Mouse (Mus musculus) ES-CJ7 (cell line): Measurements from ENCODE around the gene Gsdma2.
A peak's percentile ranks its signal among the peaks of the same experiment; 100 is the strongest.
"Not testable (repeated sequence)": the region's sequence is repeated elsewhere in the genome, so short reads cannot be mapped to it uniquely, and the experiment has no call there.

ENCODE experiments used
- DNase-seq: peaks from one replicate; pipeline ENCODE4 v3.0.0; 2011; ENCODE audit warnings: low read depth, low spot score

Gene Gsdma2

DNA sequence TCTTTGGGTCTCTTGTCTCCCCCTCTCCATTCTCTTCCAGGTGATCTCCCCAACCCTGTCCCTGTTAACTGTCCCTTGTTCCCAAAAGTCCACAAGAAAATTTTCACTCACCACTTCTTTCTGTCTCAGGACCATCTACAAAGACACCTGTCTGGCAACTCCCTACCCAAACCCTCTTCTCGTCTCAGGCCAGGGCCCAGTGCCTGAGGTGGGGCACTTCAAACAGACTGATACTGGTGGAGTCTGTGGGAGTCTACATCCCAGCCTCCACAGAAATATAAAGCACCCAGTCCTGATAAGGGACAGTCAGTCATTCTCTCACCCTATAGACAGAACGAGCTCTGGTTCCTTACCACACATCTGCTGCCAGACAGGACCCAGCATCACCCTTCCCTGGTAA, at the start of gene Gsdma2:
Gene Gsdma2, plus strand, starts transcription at position 301 of the 400 bp plus-strand sequence.
- no peak for DNase-seq

DNA sequence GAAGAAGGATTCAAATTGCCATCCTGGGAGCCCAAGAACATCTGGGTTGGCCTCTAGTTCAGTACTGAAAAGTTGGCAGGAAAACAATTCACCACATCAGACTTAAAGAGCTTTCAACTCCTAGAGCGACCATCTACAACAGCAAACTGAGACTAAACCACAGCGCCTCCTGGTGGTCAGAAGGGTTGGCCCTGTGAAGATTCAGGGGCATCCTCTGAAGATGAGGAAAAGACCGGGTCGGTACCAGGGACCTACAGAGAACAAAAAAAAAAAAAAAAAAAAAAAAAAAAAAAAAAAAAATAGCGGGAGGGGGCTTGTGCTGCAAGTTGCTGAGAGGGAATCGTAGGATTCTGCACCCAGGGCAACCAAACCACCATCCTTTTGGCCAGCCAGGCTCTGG, 49.2 kb upstream of the Gsdma2 start:
- DNase-seq: peak; percentile 92

DNA sequence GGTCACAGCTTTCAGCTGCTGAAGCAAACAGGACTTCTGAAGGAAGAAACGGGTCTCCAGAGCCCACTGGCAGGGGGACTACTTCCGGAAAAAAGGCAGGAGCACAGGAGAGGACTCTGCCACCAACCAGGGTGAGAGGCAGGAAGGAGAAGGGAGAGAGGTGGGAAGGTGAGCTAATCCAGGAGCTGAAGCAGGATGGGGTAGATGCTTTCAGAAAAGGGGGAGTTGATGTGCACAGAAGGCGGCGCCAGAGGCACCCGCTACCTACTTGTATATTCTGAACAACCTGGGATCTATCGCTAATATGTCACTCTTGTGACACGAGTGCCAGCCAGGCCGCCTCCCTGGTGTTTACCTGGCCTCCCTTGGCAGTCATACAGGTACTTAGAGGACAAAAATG, 48.6 kb upstream of the Gsdma2 start, which contains the start of gene Lrrc3c:
Gene Lrrc3c, plus strand, starts transcription at position 301 of the 400 bp plus-strand sequence.
- DNase-seq: no peak

DNA sequence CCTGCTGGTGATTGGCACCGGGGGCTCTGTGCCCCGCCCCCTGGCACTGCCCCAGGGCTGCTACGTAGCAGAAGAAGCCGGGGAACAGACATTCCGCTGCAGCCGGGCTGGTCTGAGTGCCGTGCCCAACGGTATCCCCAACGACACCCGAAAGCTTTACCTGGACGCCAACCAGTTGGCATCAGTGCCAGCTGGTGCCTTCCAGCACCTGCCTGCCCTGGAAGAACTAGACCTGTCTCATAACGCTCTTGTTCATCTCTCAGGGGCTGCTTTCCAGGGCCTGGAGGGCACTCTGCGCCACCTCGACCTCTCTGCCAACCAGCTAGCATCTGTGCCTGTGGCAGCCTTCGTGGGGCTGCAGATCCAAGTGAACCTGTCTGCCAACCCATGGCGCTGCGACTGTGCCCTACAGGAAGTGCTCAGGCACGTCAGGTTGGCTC, 47.7 kb upstream of the Gsdma2 start:
- no peak for DNase-seq

DNA sequence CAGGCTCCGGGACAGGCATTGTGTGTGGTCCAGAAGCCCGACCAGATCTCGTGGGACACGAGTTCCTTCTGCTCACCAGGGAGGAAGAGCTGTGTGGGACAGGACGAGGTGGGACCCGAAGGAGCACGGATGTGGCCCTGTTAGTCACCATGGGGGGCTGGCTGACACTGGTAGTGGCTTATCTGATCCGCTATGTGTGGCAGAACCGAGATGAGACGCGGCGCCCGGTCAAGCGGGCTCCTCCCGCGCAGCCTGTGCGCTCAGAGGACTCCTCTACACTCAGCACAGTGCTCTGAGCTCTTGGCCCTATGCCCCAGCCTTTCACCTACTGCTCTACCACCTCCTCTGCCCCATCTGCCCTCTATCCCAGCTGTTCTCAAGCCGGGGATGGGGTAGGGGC, 47.3 kb upstream of the Gsdma2 start:
- peak; percentile 34 for DNase-seq

DNA sequence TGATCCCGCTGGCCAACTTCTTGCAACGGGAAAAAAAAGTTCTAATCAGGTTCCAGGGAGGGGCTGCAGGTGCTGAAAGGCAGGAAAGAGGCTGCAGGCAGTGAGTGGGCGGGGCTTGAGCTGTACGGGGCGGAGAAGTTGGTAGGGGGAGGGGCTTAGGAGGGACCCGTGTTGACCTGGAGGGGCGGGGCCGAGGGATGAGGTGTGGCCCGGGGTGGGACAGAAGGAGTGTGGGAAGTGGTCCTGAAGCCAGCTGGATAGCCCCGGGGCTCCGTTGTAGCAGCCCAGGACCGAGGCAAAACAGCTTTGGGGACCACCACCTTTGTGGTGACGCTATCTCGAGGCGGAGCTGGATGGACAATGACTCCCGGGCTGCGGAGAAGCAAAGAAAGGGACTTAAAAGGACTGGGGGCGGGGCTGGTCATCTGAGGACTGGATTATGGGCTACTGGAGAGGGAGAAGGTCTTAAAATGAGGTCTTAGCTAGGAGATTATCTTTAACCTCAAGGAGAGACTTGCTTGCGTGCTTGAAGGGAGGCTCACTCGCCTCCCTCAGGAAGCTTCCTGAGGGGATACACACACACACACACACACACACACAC, 44.4 kb upstream of the Gsdma2 start:
- DNase-seq: peak; percentile 90

DNA sequence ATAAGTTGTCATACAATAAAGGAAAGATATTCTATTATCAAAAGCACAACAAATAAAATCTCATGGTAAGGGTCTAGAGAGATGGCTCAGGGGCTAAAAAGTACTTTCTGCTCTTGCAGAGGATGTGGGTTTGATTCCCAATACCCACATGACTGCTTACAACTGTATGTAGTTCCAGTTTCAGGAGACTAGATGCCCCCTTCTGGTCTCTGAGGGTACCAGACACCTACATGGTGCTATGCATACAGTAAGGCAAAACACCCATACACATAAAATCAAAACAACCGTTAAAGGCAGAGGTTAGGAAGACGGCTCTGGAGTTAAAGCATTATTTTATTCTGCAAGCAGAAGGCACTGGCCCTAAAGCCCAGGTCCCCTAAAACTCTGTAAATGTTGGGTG, 42.6 kb upstream of the Gsdma2 start:
- peak; percentile 38 for DNase-seq

DNA sequence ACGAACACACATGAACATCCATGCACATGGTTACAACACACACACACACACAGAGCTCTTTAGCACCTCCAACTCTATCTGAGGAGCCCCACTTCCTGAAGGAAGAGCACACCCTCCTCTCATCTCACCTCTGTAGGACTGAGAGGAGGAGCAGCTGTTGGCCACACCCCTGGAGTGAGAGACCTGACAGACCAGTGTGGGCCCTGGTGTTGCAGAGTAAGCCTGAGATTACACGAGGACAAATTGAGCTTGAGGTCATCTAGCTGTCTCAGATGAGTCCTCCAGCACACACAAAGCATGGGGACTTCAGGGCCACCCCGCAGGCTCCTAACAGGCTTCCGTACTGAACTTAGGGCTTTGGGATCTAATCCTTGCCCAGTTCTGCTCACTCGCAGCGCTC, 41.6 kb upstream of the Gsdma2 start:
- not testable (repeated sequence) for DNase-seq

DNA sequence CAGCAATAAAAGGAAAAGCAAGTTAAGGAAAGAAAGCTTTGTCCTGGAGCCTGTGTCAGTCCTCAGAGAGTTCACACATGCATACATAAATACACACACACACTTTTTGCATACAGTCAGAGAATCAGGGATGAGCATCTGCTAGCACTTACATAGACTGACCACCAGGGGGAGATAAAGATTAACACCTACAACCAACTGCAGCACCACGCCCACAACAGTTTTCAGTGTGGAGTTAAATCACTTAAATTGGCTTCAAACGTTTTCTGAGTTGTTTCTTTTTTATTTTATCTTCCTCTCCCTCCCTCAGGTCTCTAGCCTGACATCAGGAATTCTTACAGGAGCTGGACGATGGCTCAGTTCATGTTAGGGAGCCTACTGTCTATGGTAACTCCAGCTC, 39.8 kb upstream of the Gsdma2 start:
- DNase-seq: peak; percentile 77

DNA sequence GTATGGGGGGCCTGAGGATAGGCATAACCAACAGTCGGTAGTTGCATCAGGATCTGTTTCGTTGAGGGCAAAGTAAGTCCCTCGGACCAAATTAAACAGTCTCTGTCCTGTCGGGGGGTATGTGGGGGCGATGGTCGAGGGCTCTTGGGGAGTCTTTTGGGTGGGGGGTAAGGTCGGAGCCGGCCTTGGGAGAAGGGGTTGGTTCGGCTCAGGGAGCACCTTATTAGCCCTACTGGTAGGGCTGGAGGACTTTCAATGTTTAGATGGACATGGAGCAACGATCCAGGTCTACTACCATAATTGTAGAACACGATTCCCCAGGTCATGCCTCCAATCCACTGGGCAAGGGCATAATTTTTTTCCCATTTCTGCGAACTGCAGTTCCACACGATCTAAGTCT, 25.8 kb upstream of the Gsdma2 start:
- no peak for DNase-seq

DNA sequence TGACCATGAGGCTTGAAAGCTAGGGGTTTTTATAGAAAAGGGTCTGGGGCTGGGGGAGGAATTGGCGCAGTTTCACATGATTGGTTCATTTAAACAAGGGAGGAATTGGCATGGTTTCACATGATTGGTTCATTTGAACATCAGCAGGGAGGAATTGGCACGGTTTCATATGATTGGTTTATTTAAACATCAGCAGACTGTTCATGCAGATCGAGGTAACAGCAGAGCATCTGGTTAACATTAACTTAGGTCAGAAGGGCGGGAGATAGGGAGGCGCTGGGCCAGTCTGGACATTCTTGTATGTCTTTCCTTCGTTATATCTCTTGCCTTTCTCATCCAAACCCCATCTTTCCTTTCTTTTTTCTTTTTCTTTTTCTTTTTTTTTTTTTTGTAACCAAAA, 22.6 kb upstream of the Gsdma2 start:
- not testable (repeated sequence) for DNase-seq

DNA sequence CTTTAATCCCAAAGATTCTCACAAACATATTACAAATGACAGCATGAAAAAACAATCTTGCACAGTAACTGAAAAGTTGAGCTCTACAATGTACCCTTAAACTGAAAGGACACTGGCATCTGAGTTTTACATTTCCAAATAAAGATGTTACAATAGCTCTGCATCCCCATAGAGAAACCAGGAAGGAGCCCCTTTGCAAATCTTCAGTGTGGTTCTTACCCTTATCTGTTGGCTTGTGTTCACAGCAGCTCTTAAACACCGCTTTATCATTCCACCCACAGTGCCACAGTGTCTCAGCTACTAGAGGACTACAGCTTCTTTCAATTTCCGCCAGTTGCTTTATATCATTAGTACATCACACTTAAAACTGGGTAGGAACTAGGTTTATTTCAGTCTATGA, 22.2 kb upstream of the Gsdma2 start:
- DNase-seq: not testable (repeated sequence)

DNA sequence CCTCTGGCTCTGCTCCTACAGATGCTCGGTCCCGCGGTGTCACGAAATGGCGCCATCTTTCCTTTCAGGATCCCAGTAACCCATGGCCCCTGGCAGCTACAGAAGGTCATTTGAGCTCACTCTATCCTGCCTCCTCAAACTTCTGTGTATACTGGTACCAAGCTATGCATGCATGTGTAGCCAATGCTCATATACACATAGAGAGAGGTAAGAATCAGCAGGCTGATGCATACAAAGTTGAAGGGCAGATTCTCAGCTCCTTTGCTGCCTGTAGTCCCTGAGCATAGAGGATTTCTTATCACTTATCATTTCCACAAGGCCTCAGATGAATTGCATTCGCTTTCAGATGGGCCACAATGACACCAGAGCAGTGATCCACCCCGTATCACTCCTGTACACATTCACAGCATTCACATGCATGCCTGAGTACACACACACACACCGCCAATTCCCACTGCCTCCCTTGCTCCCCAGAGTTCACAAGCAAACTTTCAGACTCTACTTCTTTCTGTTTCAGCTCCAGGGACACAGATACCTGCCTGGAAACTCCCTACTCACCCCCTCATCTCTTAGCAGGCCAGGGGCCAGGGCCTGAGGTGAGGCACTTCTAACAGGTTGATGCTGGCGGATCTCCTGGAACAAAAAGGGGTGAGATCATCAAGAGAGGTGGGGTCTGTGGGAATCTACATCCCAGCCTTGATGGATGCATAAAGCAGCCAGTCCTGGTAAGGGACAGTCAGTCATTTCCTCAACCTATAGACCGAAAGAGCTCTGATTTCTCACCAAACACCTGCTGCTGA, 20.7 kb upstream of the Gsdma2 start, which contains the start of the genes Gm12355 and Gsdma3:
Gene Gm12355, minus strand, starts transcription at position 51 of the 800 bp plus-strand sequence.
Gene Gsdma3, plus strand, starts transcription at position 750 of the 800 bp plus-strand sequence.
- no peak for DNase-seq

DNA sequence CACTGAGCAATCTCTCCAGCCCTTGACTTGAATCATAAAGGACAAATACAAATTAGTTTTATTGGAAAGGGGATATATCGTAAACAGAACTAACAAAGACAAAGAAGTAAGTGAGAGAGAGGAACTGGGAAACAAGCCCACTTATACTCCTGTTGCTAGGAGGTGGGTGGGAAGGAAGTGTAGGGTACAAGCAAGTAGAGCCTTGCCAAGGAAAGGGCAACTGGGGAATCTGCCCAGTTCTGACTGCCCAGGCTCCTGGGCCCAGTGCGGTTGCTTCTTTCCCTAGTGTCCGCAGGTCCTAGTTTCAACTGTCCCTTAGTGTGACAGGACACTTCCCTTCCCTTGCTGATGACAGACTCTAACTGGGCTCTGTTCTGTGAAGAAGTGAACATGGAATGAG, 17.9 kb upstream of the Gsdma2 start:
- no peak for DNase-seq

DNA sequence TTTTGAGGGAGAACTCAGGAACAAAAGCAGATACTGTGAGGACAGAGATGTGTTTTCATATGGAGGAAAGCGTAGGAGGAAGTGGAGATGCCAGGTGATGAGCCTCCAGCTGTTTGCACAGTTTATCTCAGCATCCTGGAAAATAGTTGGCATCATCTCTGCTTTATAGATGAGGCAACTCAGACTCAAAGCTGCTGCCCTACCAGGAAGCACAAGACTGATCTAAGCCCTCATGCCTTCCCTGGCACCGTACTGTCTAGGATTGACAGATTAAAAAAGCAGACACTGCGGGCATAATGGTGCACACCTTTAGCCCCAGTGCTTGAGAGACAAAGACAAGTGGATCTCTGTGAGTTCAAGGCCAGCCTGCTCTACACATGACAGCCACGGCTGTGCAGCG, 15.9 kb upstream of the Gsdma2 start:
- DNase-seq: no peak

DNA sequence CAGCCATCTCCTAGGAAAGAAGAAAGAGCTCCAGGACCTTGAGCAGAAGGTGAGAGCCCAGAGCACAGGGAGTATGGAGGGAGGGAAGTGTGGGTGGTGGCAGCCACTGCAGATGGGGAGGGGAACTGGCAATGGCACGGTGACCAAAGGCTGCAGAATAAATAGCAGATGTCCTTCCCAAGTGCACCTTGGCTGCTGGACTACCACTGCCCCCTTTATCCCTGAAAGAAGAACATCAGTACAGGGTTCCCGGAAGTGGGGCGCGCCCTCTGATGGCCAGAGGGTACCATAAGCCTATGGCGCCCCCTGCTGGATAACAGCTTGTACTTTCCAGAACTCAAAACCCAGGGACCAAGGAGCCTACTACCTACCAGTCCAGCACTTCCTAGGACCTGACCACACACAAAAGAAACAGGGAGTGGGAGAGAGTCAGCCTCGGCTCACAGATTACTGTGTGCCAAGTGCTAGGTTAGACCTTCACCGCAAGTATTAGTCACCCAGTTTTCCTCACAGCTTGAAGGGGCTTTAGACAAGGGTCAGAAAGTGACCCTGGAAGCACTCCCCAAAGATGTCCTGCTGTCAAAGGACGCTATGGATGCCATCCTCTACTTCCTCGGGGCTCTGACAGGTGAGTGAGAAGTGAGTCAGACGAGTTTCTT, 11.1 kb upstream of the Gsdma2 start:
- DNase-seq: peak; percentile 25

DNA sequence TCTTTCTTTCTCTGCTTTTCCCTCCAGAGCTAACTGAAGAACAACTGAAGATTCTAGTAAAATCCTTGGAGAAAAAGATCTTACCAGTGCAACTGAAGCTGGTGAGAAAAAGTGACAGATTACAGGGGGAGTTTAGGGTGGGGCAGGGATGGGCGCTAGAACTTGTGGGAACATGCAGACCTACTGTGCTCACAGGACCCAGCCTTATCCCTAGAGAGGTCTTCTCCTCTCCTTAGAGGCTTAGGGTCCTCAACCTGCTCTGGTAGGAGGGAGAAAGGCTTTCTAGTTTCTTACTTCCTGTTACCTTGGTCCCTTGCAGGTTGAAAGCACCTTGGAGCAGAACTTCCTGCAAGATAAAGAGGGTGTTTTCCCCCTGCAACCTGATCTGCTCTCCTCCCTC, 9.1 kb upstream of the Gsdma2 start:
- no peak for DNase-seq

DNA sequence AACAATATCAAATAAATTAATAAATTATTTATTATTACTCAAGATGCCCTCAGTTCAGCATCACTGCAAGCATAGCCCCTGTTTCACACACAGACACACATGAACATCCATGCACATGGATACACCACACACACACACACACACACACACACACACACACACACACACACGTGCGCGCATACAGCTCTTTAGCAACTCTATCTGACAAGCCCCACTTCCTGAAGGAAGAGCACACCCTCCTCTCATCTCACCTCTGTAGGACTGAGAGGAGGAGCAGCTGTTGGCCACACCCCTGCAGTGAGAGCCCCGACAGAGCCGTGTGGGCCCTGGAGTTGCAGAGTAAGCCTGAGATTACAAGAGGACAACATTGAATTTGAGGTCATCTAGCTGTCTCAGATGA, 6.5 kb upstream of the Gsdma2 start:
- no peak for DNase-seq

DNA sequence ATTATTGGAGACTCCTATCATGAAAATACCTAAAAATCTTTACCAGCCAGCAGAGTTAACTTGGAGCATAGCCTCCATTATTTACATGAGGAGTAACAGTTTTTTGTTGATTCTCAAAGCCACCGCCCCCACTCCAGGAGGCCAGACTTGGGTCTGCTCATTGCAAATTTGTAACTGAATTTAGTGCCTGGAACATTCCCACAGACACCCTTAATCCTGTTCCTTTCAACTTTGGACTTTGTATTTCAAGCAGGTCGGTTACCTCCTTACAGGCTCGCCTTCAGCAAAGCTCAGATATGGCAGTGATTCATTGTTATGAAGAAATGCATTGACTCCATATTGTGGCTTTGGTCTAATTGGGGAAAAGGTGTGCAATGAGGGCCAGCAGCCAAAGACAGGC, 1.8 kb upstream of the Gsdma2 start:
- no peak for DNase-seq

DNA sequence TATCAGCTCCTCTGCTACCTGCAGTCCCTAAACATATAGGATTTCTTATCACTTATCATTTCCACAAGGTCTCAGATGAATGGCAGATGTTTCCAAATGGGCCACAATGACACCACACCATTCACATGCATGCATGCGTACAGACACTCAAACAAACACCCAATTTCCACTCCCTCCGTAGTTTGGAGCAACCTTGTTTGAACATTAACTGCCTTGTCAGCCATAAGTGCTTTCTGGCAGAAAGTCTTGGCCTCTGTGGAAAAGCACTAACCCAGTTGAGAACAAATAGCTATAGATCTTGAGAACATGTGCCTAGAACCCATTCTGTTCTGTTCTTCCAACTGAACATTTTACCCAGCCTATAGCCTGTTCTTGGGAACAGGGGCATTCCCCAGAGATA, 613 bp upstream of the Gsdma2 start:
- no peak for DNase-seq

DNA sequence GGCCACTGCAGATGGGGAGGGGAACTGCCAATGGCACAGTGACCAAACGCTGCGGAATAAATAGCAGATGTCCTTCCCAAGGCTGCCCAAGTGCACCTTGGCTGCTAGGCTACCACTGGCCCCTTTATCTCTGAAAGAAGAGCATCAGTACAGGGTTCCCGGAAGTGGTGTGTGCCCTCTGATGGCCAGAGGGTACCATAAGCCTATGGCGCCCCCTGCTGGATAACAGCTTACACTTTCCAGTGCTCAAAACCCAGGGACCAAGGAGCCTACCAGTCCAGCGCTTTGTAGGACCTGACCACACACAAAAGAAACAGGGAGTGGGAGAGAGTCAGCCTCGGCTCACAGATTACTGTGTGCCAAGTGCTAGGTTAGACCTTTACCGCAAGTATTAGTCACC, 8.5 kb downstream of the Gsdma2 start:
- DNase-seq: peak; percentile 73

DNA sequence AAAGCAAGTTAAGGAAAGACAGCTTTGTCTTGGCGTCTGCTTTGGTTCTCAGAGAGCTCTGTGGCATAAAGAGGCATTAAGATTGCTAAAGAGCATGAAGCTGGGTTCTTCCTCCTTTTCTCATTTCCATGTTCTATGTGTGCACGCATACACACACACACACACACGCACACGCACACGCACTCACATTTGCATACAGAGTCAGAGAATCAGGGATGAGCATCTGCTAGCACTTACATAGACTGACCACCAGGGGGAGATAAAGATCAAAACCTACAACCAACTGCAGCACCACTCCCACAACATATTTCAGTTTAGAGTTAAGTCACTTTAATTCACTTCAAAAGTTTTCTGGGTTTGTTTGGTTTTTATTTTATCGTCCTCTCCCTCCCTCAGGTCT, 14.0 kb downstream of the Gsdma2 start:
- DNase-seq: peak; percentile 77

DNA sequence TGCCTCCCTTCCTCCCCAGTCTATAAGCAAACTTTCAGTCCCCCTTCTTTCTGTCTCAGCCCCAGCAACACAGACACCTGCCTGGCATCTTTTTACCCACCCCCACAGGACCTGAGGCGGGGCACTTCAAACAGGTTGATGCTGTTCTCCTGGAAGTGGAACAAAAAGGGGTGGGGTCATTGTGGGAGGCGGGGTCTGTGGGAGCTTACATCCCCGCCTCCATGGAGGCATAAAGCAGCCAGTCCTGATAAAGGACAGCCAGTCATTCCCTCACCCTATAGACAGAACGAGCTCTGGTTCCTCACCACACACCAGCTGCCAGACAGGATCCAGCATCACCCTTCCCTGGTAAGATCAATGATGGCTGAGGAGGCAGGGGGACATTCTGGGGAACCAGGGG, 17.5 kb downstream of the Gsdma2 start, which contains the start of gene Gsdma:
Gene Gsdma, plus strand, starts transcription at position 261 of the 400 bp plus-strand sequence.
- DNase-seq: no peak
